Mouse (Mus musculus) cerebellum, adult 9-10 months (tissue): ENCODE measurements at regions not wholly inside any gene's neighbourhood (a gene's known extent, or its start where the extent isn't known, plus 50 kb on each side); places are given as distances from the start of the nearest gene placed in this dataset.

Experiments
- DNase-seq: peaks from one replicate; pipeline ENCODE4 v3.0.0; 2022

- peak; percentile 47 for DNase-seq
These were observed 1681.6 kb upstream of the Cdh8 start for GRCm38 (mm10) chr8:101097851-101098250.
